Mouse (Mus musculus) small intestine, adult 2 months (tissue): ENCODE results near the gene Mcu. TPM values are rescaled to one million over a fixed set of nuclear protein-coding genes. Genes with fewer than 3 reads are reported as not detected.

Experiments
- H3K27ac ChIP-seq: fragments of 200-500 bp; 2 replicates; pipeline ENCODE4 v1.5.1; 2012; ENCODE audit warnings: low read depth, low read length, control low read depth, inconsistent platforms; ENCODE audit not compliant: insufficient read depth
- H3K27me3 ChIP-seq: fragments of 200-500 bp; 2 replicates; pipeline ENCODE4 v1.6.1; 2012; ENCODE audit warnings: mild to moderate bottlenecking, moderate library complexity, low read length, inconsistent platforms; ENCODE audit not compliant: control insufficient read depth, insufficient read depth
- H3K36me3 ChIP-seq: fragments of 200-500 bp; 2 replicates; pipeline ENCODE4 v1.6.1; 2012; ENCODE audit warnings: mild to moderate bottlenecking, low read length, control low read depth, inconsistent platforms; ENCODE audit not compliant: control insufficient read depth, insufficient read depth
- H3K4me1 ChIP-seq: fragments of 200-500 bp; 2 replicates; pipeline ENCODE4 v1.6.1; 2012; ENCODE audit warnings: low read length, inconsistent platforms, mixed read lengths; ENCODE audit not compliant: control insufficient read depth, insufficient read depth, insufficient read length
- H3K4me3 ChIP-seq: fragments of 200-500 bp; 2 replicates; pipeline ENCODE4 v1.5.1; 2012; ENCODE audit warnings: low read depth, mild to moderate bottlenecking, control low read depth, inconsistent platforms, low read length, moderate library complexity
- CTCF ChIP-seq: fragments of 200-500 bp; IDR thresholded peaks from 2 replicates; pipeline ENCODE4 v1.5.1; 2012; ENCODE audit warnings: low read depth, mild to moderate bottlenecking, control low read depth, inconsistent platforms, low read length, moderate library complexity, mixed read lengths; ENCODE audit not compliant: insufficient replicate concordance, insufficient read length; ENCODE audit errors: extremely low read depth
- POLR2A ChIP-seq: fragments of 200-500 bp; IDR thresholded peaks from 2 replicates; pipeline ENCODE4 v1.6.1; 2012; ENCODE audit warnings: low read depth, mild to moderate bottlenecking, control low read depth, inconsistent platforms, low read length, moderate library complexity
- WGBS: fragments of 180-500 bp; shearing (Covaris S2); methylation state at CpG from one replicate; pipeline ENCODE4 v1.1.7; 2018; 5-methylcytosine and 5-hydroxymethylcytosine counted together
- polyA plus RNA-seq: library from polyadenylated mRNA; depleted of rRNA; stranded (reverse); fragments of >200 nt; gene quantifications from 2 replicates; pipeline ENCODE4 v1.2.3, GENCODE M21; 2012

Mcu gene
- polyA plus RNA-seq, 1 experiment: 87.5 TPM

DNA sequence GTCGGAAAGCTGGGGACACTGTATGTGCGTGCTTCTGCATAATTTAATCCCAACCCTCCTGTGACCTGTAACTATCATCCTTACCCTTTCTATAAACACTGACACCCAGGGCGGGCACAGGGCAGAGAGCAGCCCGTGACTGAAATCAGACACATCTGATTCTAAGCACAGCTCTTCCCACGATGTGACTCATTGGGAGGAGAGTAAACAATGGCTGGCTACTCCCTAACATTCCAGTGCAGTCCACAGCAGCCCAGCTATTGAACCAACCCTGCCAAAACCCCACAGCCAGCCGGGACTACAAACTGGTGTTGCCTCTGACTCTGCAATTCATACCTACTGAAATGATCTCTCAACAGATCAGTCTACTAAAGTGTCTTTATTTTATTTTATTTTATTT is 78.9 kb downstream of the Mcu start:
- no peak overlapping the region for H3K4me3 ChIP-seq
- H3K36me3 ChIP-seq: peaks cover 5% of the 10 kb centered on the region
- TF ChIP-seq CTCF (no peak), POLR2A (no peak)
- H3K27ac ChIP-seq: 0 out of 2 replicates have a peak overlapping the region, but pooled peaks have one; percentile 35
- whole genome bisulfite sequencing: 43% methylated on average over 6 of the region's 6 CpGs
- no peaks in the 10 kb centered on the region for H3K27me3 ChIP-seq
- peaks cover 9% of the 10 kb centered on the region for H3K4me1 ChIP-seq

DNA sequence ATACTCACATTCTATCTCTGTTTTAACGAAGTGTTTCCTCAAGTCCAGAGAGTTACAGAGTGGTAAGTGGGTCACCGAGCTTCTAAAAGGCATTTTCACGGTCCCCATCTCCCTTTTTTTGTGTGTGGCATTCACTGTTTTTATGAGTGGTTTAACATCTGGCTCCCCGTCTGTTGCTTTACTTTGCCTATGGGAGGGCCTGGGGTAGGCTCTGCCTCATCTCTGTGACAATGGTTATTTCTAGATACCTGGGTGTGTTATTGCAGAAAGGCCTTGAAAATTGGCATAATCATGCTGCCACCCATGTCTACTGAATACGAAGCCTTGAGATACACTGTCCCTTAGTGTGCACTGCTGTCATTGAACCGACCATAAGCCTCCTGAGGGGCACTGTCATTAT is 84.2 kb downstream of the Mcu start:
- Histone ChIP-seq H3K36me3 (peaks cover 3% of the 10 kb centered on the region), H3K27ac (no peak overlapping the region), H3K4me3 (no peak overlapping the region), H3K4me1 (peaks cover under 1% of the 10 kb centered on the region; the same call in 1 of the 2 replicates), H3K27me3 (no peaks in the 10 kb centered on the region)
- TF ChIP-seq CTCF (no peak), POLR2A (no peak)
- WGBS: 97% methylated on average over 6 of the region's 6 CpGs

DNA sequence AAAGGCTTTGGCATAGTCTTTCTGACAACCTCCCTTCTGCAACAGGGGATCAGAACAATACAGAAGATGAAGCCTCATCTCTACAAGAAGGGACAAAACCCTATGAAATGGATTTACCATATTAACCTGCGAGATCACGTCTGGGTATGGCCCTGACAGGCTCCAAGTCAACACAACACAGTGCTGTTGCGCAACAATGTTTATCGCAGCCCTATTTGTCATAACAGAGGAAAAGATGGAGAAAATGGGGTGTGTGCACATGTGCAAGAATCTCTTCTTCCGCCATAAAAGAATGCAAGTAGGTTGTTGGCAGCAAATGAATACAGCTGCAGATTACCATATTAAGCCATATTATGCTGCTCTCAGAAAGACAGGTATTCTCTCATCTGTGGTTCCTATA is 88.7 kb downstream of the Mcu start:
- WGBS: 90% methylated on average over 5 of the region's 5 CpGs
- Histone ChIP-seq H3K36me3 (no peaks in the 10 kb centered on the region), H3K27ac (no peak overlapping the region), H3K27me3 (no peaks in the 10 kb centered on the region), H3K4me1 (no peaks in the 10 kb centered on the region; the same call in 1 of the 2 replicates), H3K4me3 (no peak overlapping the region)
- TF ChIP-seq POLR2A (no peak), CTCF (no peak)

DNA sequence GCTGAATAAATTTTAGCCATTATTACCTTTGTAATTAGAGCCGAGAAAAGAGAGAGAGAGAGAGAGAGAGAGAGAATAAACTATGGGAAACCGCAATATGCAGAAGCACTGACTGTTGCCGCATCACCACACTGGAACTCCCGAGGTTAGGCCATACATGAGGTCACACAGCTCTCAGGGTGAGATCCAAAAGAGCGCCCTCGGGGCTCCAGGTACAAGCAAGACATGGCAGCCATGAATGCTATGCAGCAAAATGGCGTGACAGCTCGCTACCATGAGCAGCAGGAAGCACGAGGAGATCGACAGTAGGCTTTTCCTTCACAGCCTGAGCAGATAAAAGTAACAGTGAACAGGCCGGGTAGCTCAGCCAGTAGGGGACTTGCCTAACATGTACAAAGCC is 89.2 kb downstream of the Mcu start:
- WGBS: 92% methylated on average over 11 of the region's 11 CpGs
- no peaks in the 10 kb centered on the region for H3K27me3 ChIP-seq
- TF ChIP-seq CTCF (no peak), POLR2A (no peak)
- H3K4me3 ChIP-seq: no peak overlapping the region
- H3K36me3 ChIP-seq: no peaks in the 10 kb centered on the region
- H3K4me1 ChIP-seq: no peaks in the 10 kb centered on the region; the same call in 1 of the 2 replicates
- H3K27ac ChIP-seq: no peak overlapping the region

DNA sequence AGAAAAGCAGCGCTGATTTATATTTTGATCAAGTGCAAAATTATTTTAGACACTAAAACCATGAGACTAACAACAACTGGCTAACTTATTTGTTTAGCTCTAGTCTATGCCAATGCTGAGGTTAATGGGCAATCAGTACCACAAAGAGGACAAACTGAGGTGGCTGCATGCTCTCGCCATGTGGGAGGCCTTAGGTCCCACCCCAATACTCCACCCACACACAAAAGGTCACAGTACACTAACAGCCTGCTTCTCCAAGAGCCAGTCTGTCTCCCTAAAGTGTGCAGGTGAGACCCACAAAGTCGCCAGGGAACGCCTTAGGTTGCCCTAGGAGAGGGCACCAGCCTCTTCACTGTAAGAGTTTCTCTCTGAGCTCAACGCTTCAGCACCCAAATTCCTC is 91.8 kb downstream of the Mcu start:
- H3K27ac ChIP-seq: no peak overlapping the region
- TF ChIP-seq POLR2A (no peak), CTCF (no peak)
- H3K4me1 ChIP-seq: no peaks in the 10 kb centered on the region; the same call in 1 of the 2 replicates
- 45% methylated on average over 5 of the region's 5 CpGs for WGBS
- no peak overlapping the region for H3K4me3 ChIP-seq
- no peaks in the 10 kb centered on the region for H3K27me3 ChIP-seq
- no peaks in the 10 kb centered on the region for H3K36me3 ChIP-seq

DNA sequence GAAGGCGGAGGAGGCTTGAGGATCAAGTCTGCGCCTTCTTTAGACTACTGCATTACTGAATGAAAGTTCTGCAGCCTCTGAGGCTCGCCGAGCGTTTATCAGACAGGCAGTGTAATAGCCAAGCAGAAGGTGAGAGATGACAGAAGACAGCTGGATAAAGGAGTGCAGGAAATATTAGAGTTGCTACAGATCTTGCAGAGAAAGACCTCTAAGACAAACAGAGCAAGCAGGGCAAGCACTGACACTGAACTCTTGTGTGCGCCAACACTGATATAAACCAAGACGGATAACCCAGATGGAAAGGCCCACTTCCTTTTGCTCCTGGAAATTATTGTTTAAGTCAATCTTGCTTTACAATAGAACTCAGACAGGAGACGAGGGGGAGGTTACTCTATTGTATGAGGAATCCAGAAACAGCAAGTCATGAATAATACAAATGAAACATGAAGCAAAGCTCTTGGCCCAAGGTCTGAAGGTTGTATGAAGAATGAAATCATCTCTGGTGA is 92.6 kb downstream of the Mcu start:
- H3K36me3 ChIP-seq: no peaks in the 10 kb centered on the region
- H3K27ac ChIP-seq: no peak overlapping the region
- no peaks in the 10 kb centered on the region; the same call in 1 of the 2 replicates for H3K4me1 ChIP-seq
- no peak overlapping the region for H3K4me3 ChIP-seq
- no peaks in the 10 kb centered on the region for H3K27me3 ChIP-seq
- WGBS: 78% methylated on average over 8 of the region's 8 CpGs
- no peak for TF ChIP-seq CTCF

DNA sequence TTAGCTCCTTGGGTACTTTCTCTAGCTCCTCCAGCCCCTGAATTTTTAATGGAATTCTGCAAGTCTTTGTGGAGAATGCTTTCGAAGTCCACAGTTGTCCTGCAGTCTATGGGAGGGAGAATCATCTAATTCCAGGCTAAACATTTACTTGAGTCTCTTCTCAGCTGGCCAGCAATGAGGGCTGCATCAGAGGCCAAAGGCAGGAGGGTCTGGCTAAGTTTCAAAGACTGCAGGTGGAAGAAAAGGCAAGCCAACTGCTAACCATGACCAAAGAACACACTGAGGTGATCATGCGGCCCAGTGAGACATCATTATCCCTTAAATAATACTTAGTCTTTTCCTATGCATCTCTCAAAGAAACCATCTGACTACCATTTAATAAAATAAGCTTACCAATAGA is 95.8 kb downstream of the Mcu start:
- H3K36me3 ChIP-seq: peaks cover 1% of the 10 kb centered on the region; the same call in 1 of the 2 replicates
- TF ChIP-seq CTCF (no peak), POLR2A (no peak)
- no peak overlapping the region for H3K4me3 ChIP-seq
- H3K27ac ChIP-seq: no peak overlapping the region
- H3K27me3 ChIP-seq: no peaks in the 10 kb centered on the region
- H3K4me1 ChIP-seq: no peaks in the 10 kb centered on the region; the same call in 1 of the 2 replicates
- 84% methylated on average over 2 of the region's 2 CpGs for WGBS
